ENCODE assay signal across 9 mouse cellular contexts in the genomic region with DNA sequence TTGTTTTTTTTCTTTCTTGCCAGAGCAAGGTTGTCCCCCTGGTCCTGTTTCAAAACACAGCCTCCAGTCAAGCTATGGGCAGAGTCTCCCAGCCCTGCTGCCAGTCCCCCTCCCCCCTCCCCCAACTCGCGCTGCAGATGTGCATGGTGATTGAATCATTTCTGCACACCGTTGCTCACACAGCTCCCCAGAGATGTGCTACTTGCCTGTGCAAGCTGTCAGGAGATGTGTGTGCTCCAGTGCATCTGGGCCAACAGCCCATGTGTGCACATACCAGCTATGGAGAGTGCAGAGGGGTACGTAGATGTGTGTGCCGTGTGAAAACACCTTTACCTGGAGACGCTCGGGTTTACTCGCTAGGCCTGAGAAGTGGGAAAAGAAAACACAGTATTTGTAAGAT.
DNase-seq lines count a peak whose midpoint lies in the region; ATAC-seq lines count a peak whose summit lies in the region.
"Had no signal": no experiment of that assay in that cellular context is flagged by ENCODE, and none has a peak within 500 bp of the region (broad histone marks: within the 10 kb centered on the region; RNA-seq: fewer than 3 reads in every experiment).

No protein-coding gene starts in this region.

- H3K36me3 ChIP-seq in intestine, embryonic 16.5 days (ENCODE audit: control insufficient read depth, insufficient read depth, low read length): 0 out of 2 replicates have a peak, but pooled peaks cover 5% of the 10 kb centered on the region
- no peaks in the 10 kb centered on the region for H3K36me3 ChIP-seq in intestine, embryonic 15.5 days
- H3K36me3 ChIP-seq in embryonic facial prominence, embryonic 12.5 days: peaks cover 4% of the 10 kb centered on the region; the same call in 1 of the 2 replicates
- H3K36me3 ChIP-seq in hindbrain, embryonic 10.5 days: peaks cover 62% of the 10 kb centered on the region
- no peaks in the 10 kb centered on the region for H3K36me3 ChIP-seq in midbrain, embryonic 15.5 days (replicated peaks)

- H3K27ac ChIP-seq in intestine, embryonic 16.5 days (ENCODE audit: low read length): peak overlapping the region; percentile 43
- no peak overlapping the region for H3K27ac ChIP-seq in intestine, embryonic 15.5 days
- H3K27ac ChIP-seq in embryonic facial prominence, embryonic 12.5 days: peak overlapping the region; percentile 74
- 0 out of 2 replicates have a peak overlapping the region, but pooled peaks have one; percentile 62 for H3K27ac ChIP-seq in hindbrain, embryonic 10.5 days
- H3K27ac ChIP-seq in midbrain, embryonic 15.5 days: peak overlapping the region; percentile 66

- H3K9ac ChIP-seq in intestine, embryonic 16.5 days (ENCODE audit: low read depth, low read length): no peak overlapping the region
- no peak overlapping the region for H3K9ac ChIP-seq in intestine, embryonic 15.5 days
- H3K9ac ChIP-seq in embryonic facial prominence, embryonic 12.5 days: no peak overlapping the region
- H3K9ac ChIP-seq in midbrain, embryonic 15.5 days: no peak overlapping the region

- no peak overlapping the region for H3K4me2 ChIP-seq in intestine, embryonic 16.5 days (ENCODE audit: low read depth, low read length)
- no peak overlapping the region for H3K4me2 ChIP-seq in intestine, embryonic 15.5 days (replicated peaks)
- no peak overlapping the region for H3K4me2 ChIP-seq in embryonic facial prominence, embryonic 12.5 days (replicated peaks)
- no peak overlapping the region for H3K4me2 ChIP-seq in midbrain, embryonic 15.5 days

- peaks cover 33% of the 10 kb centered on the region for H3K4me1 ChIP-seq in intestine, embryonic 16.5 days (ENCODE audit: control insufficient read depth, insufficient read depth, low read length)
- H3K4me1 ChIP-seq in intestine, embryonic 15.5 days (replicated peaks): peaks cover 27% of the 10 kb centered on the region
- H3K4me1 ChIP-seq in embryonic facial prominence, embryonic 12.5 days: peaks cover 42% of the 10 kb centered on the region
- H3K4me1 ChIP-seq in hindbrain, embryonic 10.5 days (replicated peaks): peaks cover 57% of the 10 kb centered on the region
- peaks cover 40% of the 10 kb centered on the region for H3K4me1 ChIP-seq in midbrain, embryonic 15.5 days

- no peak overlapping the region for H3K4me3 ChIP-seq in intestine, embryonic 16.5 days (ENCODE audit: low read length)
- no peak overlapping the region for H3K4me3 ChIP-seq in intestine, embryonic 15.5 days (replicated peaks)
- no peak overlapping the region for H3K4me3 ChIP-seq in embryonic facial prominence, embryonic 12.5 days
- no peak overlapping the region for H3K4me3 ChIP-seq in hindbrain, embryonic 10.5 days
- H3K4me3 ChIP-seq in midbrain, embryonic 15.5 days: no peak overlapping the region

- H3K27me3 ChIP-seq in intestine, embryonic 16.5 days (replicated peaks; ENCODE audit: control insufficient read depth, insufficient read depth, low read length): no peaks in the 10 kb centered on the region
- H3K27me3 ChIP-seq in intestine, embryonic 15.5 days (replicated peaks): no peaks in the 10 kb centered on the region
- no peaks in the 10 kb centered on the region for H3K27me3 ChIP-seq in embryonic facial prominence, embryonic 12.5 days
- H3K27me3 ChIP-seq in hindbrain, embryonic 10.5 days (ENCODE audit: insufficient read depth, poor library complexity, severe bottlenecking): no peaks in the 10 kb centered on the region
- no peaks in the 10 kb centered on the region for H3K27me3 ChIP-seq in midbrain, embryonic 15.5 days (replicated peaks)

- DNase-seq in hindbrain, embryonic 10.5 days (ENCODE audit: low spot score): no peak
- no peak for DNase-seq in layer of hippocampus, adult 11-12 months (ENCODE audit: low spot score)
- no peak for DNase-seq in layer of hippocampus, postnatal 10 days (ENCODE audit: low spot score in 2 of 2)
- DNase-seq in left cerebral cortex, postnatal 36 days (ENCODE audit: low spot score in 2 of 2): no peak
- DNase-seq: layer of hippocampus, postnatal 36 days had no signal

- intact Hi-C loops in left cerebral cortex, postnatal 36 days (cut with DNase I): loop anchor here (2.0 to 5.0 kb wide), 2 partner anchors 104 to 187 kb away; no protein-coding TSS in a partner anchor

- 63% methylated on average over 8 of the region's 8 CpGs for WGBS in intestine, embryonic 16.5 days
- WGBS in intestine, embryonic 15.5 days: 66% methylated on average over 8 of the region's 8 CpGs
- 56% methylated on average over 8 of the region's 8 CpGs for WGBS in embryonic facial prominence, embryonic 12.5 days
- 68% methylated on average over 8 of the region's 8 CpGs for WGBS in hindbrain, embryonic 10.5 days
- WGBS in midbrain, embryonic 15.5 days: 44% methylated on average over 8 of the region's 8 CpGs

- ATAC-seq in intestine, embryonic 16.5 days: no peak
- ATAC-seq in intestine, embryonic 15.5 days: no peak
- ATAC-seq in embryonic facial prominence, embryonic 12.5 days (ENCODE audit: insufficient number of reproducible peaks, insufficient read depth, low FRiP score, low TSS enrichment): no peak
- no peak for ATAC-seq in midbrain, embryonic 15.5 days (replicated peaks)

- no peaks in the 10 kb centered on the region for H3K9me3 ChIP-seq in intestine, embryonic 16.5 days (ENCODE audit: control insufficient read depth, low read length)
- no peaks in the 10 kb centered on the region for H3K9me3 ChIP-seq in intestine, embryonic 15.5 days
- H3K9me3 ChIP-seq in embryonic facial prominence, embryonic 12.5 days: no peaks in the 10 kb centered on the region
- no peaks in the 10 kb centered on the region for H3K9me3 ChIP-seq in hindbrain, embryonic 10.5 days
- no peaks in the 10 kb centered on the region for H3K9me3 ChIP-seq in midbrain, embryonic 15.5 days
